Mouse (Mus musculus) natural killer cell, adult 2 months (primary cell): ENCODE measurements around the gene Icmt.

Experiments used
- DNase-seq, 2 experiments: peaks; one replicate each; pipeline ENCODE4 v3.0.0; 2022; ENCODE audit warnings: low spot score in 2 of 2

Gene Icmt

DNA sequence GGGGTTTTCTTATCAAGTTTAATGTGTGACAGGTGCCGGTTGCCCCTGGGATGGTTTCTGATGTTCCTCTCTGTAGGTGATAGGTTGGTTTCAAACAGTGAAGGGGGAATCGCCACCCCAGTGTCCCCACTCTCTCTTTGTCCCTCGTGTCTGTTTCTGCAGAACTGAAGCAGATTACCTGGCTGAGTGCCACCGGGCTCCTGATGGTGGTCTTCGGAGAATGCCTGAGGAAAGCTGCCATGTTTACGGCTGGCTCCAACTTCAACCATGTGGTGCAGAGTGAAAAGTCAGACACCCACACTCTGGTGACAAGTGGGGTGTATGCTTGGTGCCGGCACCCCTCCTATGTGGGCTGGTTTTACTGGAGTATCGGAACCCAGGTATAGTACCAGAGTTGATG lies 3.3 kb downstream of the Icmt start:
- no peak for DNase-seq

GRCm38 (mm10) chr4:152302012-152302411 lies 5.0 kb downstream of the Icmt start:
- no peak for DNase-seq

DNA sequence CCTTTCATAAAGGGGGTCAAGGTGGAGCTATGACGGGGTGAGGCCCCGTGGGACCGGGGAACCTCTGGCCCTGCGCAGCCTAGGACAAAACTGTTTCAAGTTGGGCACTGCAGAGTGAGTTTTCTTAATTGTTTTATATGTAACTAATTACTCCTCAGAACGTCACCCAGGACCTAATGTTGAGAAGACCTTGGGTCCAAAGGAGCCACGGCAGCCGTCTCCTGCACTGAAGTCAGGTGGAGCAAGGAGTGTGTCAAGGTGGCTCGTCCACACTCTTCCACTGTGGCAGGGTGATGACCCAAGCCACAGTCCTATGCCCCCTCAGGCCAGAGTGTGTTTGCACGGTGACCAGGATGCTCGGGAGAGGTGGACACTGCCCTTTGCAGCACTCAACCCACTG lies 6.1 kb downstream of the Icmt start:
- DNase-seq: no peak

- DNase-seq: no peak
Observed at GRCm38 (mm10) chr4:152304685-152305084, 7.7 kb downstream of the Icmt start.

DNA sequence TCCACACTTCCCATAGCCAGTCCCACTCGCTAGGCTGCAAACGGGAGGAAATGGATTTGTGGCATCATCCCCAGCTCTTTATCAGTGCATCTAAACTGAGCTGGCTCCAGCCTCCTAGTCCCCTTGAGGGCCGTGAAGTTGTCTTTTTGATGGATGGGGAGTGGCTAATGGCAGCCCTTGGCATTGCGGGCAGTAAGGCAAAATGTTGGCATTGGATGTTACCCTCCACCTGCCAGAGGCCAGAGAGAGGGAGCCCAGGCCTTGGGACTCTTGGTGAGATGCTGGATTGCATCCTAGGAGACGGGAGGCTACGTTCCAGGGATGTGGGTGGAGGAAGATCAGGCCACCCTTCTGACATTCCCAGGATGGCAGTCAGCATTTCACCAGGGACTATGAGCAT lies 9.0 kb downstream of the Icmt start:
- DNase-seq: no peak

GRCm38 (mm10) chr4:152307542-152307941 lies 10.5 kb downstream of the Icmt start:
- DNase-seq: no peak

GRCm38 (mm10) chr4:152312186-152312585 lies 15.2 kb downstream of the Icmt start:
- no peak for DNase-seq

DNA sequence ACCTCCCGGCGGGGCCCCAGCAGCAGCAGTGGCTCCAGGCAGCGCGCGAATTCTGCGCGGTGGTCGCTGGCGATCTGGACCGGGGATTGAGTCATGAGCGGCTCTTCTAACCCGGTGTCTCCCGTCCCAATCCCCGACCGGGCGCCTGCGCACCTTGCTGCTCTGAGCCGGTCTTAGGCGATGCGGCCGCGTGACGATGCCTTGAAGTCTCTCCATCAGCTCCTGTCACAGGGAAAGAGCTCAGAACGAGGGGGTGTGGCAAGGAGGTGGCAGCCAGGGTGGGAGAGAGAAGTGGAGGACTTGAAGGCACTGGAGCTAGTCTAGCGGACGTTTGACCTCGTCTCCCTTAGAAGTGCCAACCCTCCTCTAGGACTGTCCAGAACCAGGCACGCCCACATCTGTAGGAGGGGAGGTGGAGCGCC lies 16.2 kb downstream of the Icmt start:
- DNase-seq: no peak

GRCm38 (mm10) chr4:152313934-152314333 lies 16.9 kb downstream of the Icmt start:
- no peak for DNase-seq

- no peak for DNase-seq
Observed at GRCm38 (mm10) chr4:152315498-152316213, 18.6 kb downstream of the Icmt start.

- no peak for DNase-seq
Observed at GRCm38 (mm10) chr4:152317631-152318033, 20.6 kb downstream of the Icmt start.

- DNase-seq: peak; percentile 59 to 62
Observed at GRCm38 (mm10) chr4:152318517-152319234, 21.6 kb downstream of the Icmt start, which contains the start of gene Rnf207. Gene Rnf207, minus strand, starts transcription at chr4:152318993.

DNA sequence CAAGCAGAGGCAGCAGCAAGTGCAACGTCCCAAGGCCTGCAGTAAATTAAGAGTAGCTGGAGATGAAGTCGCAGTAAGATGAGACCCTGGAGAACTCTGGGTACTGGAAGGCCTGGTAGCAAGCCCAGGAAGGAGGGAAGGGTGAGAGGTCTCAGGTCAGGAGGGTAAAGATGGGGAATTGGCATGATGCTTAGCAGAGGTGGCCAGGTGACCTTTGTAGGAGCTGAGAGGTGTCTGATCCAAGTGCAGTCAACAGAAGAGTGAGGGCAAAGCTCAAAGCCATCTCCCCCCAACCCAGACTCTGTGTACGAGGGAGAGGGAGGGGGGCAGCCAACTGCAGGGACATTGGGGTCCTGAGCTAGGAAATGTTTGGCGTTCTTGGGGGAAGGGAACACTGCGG lies 24.4 kb downstream of the Icmt start:
- no peak for DNase-seq

DNA sequence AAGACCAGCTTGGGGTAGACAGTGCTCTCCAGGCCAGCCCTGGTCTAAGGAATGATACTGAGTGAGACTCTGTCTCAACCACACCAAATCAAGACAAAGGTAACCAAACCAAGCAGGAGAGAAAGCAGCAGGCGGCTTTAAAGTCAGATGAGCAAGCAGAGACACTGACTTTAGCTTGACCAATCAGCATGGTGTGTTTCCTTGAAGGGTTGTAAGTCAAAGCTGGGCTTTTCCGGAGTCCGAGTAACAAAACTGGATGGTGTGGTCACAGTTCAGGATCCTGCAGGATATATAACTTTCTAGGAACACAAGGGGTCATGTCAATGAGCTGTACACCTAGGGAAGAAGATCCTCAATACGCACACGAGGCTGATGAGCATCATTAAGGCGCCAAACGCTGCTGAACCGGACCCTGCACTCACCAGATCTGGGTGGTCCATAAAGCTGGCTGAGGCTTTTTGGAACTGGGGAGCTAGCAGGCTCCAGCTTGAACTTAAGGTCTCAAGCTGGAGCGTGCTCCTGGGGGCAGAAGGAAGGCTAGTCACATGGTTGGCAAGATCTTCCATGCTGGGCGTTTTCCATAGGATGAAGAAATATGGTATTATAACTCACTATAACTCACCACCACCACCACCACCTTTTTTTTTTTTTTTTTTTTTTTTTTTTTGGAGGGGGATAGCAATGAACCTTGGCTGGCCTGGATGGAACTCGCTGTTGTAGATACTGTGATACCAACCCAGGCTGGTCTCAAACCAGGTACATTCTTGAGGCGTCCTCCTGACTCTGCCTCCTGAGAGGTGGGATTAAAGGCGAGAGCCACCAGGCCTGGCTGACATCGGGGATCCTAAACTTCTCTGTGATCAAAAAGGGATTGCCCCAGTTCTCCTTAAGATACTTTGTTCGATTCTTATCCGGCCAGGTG lies 27.9 kb downstream of the Icmt start:
- DNase-seq: no peak

DNA sequence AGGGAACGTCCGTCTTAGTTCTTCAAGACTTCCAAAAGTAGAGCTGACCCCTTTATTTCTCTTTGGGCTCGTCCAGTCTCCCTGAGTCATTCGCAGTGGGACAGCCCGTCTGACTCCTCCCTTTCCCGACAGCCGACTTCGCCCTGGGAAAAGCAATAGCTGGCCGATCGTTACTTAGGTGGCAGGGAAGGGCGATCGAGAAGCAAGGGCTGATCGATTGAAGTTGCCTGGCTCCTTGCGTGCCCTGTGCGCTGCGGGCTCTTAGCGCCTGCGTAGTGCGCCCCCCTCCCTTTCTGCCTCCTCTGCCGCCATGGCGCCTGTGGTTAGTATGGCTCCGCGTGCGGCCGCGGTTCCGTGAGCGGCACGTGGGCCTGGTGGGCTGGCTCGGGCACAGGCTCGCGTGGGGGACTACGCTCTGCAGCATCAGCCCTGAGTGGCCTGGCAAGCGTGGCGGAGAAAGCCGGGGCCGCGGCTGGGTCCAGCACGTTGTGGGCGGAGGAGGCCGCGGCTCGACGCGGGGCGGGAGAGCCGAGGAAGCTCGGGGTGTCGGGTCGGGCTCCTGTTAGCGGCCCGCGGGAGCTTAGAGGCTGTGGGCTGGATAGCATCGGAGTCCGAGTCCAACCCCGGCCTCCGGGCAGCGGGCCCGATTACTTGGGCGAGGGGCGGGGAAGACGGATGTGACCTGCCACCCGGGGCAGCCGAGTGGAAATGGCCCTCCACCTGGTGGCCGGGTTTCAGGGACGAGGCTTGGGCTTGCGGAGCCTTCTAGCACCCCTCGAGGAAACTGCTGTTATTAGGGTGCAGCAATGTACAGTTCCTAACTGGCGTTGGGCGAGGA lies 28.8 kb downstream of the Icmt start, which contains the start of gene Rpl22:
Gene Rpl22, plus strand, starts transcription at position 169 of the 838 bp plus-strand sequence.
- DNase-seq: peak; percentile 95 to 96

- DNase-seq: no peak
Observed at GRCm38 (mm10) chr4:152326543-152326942, 29.5 kb downstream of the Icmt start.

DNA sequence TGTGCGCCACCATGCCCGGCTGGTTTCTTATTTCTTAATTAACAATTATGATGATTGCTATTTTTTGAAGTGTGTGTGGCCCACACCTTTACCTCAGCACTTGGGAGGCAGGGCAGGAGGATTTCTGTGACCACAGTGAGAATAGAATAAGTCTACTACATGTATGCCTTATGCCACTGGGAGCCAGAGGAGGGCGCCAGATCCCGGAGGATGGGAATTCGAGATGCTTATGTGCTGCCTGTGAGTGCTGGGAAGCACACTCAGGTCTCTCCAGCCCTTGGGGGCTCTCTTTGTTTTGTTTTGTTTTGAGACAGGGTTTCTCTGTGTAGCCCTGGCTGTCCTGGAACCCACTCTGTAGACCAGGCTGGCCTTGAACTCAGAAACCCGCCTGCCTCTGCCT lies 31.7 kb downstream of the Icmt start:
- peak; percentile 26 to 53 for DNase-seq

- DNase-seq: peak in 1 of 2 experiments; percentile 40
Observed at GRCm38 (mm10) chr4:152332952-152333351, 35.9 kb downstream of the Icmt start.

GRCm38 (mm10) chr4:152333587-152333986 lies 36.6 kb downstream of the Icmt start:
- DNase-seq: no peak

DNA sequence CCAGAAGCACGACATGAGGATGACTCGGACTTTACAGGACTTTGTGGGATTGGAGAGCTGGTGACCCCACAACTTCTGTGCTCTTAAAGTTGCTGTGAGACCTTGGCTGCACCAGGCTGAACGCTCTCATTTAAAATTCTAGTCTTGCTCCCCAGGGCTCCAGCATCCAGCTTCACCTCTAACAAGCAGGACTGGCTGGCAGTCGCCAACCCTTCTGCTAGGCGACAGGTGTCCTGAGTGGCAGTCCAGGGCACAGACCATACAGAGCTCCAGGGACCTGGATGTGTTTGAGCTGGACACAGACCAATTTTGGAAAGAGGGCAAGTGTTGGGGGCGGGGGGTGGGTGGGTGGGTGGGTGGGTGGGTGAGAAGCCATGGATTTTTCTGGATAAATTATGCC lies 40.7 kb downstream of the Icmt start:
- DNase-seq: no peak
